Mouse (Mus musculus): Measurements from ENCODE around the gene Serpina3m. TPM values are rescaled to one million over a fixed set of nuclear protein-coding genes. Genes with fewer than 3 reads are reported as not detected.
"Not testable (repeated sequence)": the region's sequence is repeated elsewhere in the genome, so short reads cannot be mapped to it uniquely, and the experiment has no call there.

Gene Serpina3m
- polyA plus RNA-seq, 1 experiment: 2.2 TPM

DNA sequence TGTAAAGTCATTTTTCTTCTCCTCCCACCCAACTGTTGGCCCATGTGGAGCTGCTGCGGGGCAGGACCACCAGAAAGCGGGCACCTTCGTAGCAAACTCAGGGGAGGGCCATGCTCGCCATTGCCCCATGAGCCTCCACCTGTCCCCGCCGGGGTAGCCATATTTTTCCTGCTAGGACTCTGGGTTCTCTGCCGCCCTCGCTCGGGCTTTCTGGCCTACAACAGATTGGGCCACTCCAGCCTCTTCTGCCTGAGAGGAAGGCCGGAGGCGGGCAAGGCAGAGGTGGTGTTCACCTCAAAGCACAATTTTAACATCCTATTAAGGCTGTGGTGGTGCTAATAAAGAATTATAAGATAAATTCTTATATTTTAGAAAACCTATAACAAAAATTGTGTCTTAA lies 41.6 kb downstream of the Serpina3m start:
- H3K4me3 ChIP-seq (replicated peaks; ENCODE audit: control insufficient read depth, low read depth, low read length): no peak overlapping the region
- 85% methylated on average over 11 of the region's 11 CpGs for WGBS
- H3K27ac ChIP-seq (ENCODE audit: control insufficient read depth, insufficient read depth, low read depth, low read length, poor library complexity): no peak overlapping the region
- no peaks in the 10 kb centered on the region for H3K4me1 ChIP-seq (ENCODE audit: control insufficient read depth, insufficient read depth, low read length)
- TF ChIP-seq CTCF (IDR thresholded peaks at IDR 0.05; ENCODE audit: control insufficient read depth, insufficient read depth, low read length): no peak
- TF ChIP-seq POLR2A (IDR thresholded peaks at IDR 0.05; ENCODE audit: borderline replicate concordance, control insufficient read depth, low read depth, low read length): no peak

DNA sequence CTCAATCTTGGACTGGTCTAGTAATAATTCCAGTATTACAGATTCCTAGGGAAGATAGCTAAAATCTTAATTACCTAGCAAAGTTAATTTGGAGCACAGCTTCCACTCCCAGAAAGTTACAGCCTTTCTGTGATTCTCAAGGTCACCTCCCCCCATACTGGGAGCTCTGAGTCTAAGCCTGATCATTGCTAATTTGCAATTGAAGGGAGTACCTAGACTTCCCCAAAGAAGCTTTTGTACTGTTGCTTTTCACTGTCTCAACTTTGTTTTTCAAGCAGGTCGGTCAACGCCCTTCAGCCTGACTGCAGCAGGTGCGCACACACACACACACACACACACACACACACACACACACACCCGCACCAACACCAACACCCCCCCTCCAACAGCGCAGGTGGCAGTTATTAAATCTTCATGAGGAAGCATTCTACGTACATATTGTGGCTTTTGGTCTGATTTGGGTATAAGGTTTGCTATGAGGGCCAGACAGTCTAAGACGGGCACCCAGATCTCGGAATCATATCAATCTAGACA lies 42.9 kb downstream of the Serpina3m start:
- H3K4me1 ChIP-seq (ENCODE audit: control insufficient read depth, insufficient read depth, low read length); H3K4me3 ChIP-seq (replicated peaks; ENCODE audit: control insufficient read depth, low read depth, low read length); H3K27ac ChIP-seq (ENCODE audit: control insufficient read depth, insufficient read depth, low read depth, low read length, poor library complexity): not testable (repeated sequence)
- 80% methylated on average over 8 of the region's 8 CpGs for WGBS

DNA sequence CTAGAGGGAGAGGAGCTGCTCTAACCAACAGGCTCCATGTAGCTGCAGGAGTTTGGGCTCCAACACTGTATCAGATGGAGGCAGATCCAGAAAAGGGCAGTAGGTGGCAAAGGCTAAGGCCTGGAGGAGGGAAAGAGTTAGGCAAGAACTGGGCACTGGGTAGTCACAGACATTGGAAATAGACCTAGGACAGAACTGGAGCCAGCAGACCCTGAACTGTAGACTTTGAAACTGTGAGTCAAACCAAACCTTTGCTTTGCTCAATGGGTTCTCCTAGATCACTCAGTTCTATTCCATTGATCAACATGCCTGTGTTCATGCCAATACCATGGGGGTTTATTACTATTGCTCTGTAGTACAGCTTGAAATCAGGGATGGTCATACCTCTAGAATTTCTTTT lies 47.7 kb downstream of the Serpina3m start:
- not testable (repeated sequence) for H3K4me3 ChIP-seq (replicated peaks; ENCODE audit: control insufficient read depth, low read depth, low read length); H3K4me1 ChIP-seq (ENCODE audit: control insufficient read depth, insufficient read depth, low read length); H3K27ac ChIP-seq (ENCODE audit: control insufficient read depth, insufficient read depth, low read depth, low read length, poor library complexity)

DNA sequence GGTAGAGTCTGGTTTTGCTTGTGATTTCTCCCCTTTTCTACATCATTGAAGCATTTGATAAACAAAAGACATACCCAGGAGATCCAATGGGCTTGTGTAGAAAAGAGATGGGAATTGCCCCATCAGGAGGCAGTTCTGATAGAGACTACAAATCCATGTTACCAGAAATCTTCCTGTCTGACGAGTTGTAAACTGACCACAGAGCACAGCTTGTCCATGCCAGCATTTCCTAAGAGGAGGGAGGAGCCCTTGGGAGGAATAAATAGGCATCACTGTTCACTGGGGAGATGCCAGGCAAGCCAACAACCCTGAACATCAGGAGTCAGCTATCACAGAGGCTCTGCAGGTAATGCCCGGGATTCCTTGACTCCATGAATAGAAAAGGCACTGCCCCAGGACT lies 48.6 kb downstream of the Serpina3m start:
- not testable (repeated sequence) for H3K4me3 ChIP-seq (replicated peaks; ENCODE audit: control insufficient read depth, low read depth, low read length); H3K27ac ChIP-seq (ENCODE audit: control insufficient read depth, insufficient read depth, low read depth, low read length, poor library complexity); H3K4me1 ChIP-seq (ENCODE audit: control insufficient read depth, insufficient read depth, low read length)
- 48% methylated on average over 2 of the region's 2 CpGs for WGBS

DNA sequence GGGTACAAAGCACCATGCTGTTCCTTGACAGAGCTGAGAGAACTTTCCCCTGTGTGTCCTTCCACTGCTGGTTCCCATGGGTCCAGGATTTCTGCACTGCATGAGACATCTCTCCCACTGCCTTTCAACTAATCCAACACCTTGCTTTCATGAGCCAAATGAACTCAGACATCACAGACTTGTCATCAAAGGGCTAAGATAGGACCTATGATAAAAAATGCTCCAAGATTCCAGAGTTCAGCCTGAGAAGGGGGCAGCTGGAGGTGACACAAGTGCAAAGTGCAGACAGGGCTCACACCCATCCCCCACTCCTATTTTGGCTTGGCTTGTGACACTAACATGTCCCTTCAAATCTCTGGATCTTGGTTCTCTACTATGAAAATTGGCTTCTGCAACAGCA lies 50.2 kb downstream of the Serpina3m start:
- no peaks in the 10 kb centered on the region for H3K4me1 ChIP-seq (ENCODE audit: control insufficient read depth, insufficient read depth, low read length)
- H3K4me3 ChIP-seq (replicated peaks; ENCODE audit: control insufficient read depth, low read depth, low read length): no peak overlapping the region
- no peak overlapping the region for H3K27ac ChIP-seq (ENCODE audit: control insufficient read depth, insufficient read depth, low read depth, low read length, poor library complexity)
- TF ChIP-seq CTCF (IDR thresholded peaks at IDR 0.05; ENCODE audit: control insufficient read depth, insufficient read depth, low read length) (no peak), POLR2A (IDR thresholded peaks at IDR 0.05; ENCODE audit: borderline replicate concordance, control insufficient read depth, low read depth, low read length) (no peak)

DNA sequence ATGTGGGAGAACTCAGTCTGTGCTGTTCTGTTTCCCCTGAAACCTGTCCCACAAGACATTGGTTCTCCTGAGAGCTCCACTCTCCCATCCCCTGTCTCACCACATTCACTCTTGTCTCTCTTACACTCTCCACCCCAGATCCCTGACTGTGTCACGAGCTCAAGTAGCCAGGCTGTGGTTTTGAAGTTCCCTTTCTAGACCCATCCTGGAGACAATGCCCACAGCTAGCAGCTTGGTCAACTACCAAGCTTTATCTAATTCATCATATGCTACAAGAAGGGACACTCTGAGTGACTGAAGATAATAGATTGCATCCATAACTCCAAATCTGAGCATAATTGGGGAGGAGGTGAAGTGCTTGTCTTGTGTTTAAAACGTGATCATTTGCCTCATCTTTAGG lies 52.8 kb downstream of the Serpina3m start:
- H3K27ac ChIP-seq (ENCODE audit: control insufficient read depth, insufficient read depth, low read depth, low read length, poor library complexity); H3K4me3 ChIP-seq (replicated peaks; ENCODE audit: control insufficient read depth, low read depth, low read length); H3K4me1 ChIP-seq (ENCODE audit: control insufficient read depth, insufficient read depth, low read length): not testable (repeated sequence)
- 11% methylated on average over 2 of the region's 2 CpGs for WGBS

DNA sequence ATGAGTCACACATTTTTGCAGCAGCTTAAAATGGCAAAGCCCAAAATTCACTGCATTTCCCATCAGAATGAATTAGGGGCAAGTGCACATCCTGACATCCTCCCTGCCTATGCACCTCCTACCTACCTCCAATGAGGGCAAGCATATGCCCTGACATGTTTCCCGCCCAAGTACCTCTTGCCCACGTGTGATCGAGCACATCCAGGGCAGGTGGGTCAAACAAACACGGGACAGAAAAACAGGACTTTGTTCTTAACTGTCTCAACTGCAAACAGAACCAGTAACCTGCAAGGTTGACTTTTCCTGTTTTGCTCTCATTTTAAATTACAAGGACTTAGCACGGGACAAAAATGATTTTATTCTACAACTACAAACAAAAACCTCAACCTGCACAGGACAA lies 65.7 kb downstream of the Serpina3m start:
- 83% methylated on average over 5 of the region's 5 CpGs for WGBS
- H3K27ac ChIP-seq (ENCODE audit: control insufficient read depth, insufficient read depth, low read depth, low read length, poor library complexity): no peak overlapping the region

DNA sequence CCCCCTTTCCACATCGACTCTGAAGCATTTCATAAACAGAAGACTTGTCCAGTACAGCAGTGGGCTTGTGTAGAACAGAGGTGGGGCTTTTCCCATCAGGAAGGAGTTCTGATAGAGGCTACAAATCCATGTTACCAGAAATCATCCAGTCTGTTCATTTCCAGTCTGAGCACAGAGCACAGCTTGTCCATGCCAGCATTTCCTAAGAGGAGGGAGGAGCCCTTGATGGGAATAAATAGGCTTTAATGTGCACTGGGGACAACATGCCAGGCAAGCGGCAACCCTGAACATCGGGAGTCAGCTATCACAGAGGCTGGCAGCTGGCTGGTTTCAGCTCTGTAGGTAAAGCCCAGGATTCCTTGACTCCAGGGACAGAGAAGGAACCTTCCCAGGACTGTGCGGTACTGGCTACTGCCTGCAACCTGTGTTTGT lies 68.2 kb downstream of the Serpina3m start, which contains the start of gene Serpina3n:
Serpina3n (plus strand) TSS at position 276 of the 432 bp plus-strand sequence.
- H3K4me3 ChIP-seq (replicated peaks; ENCODE audit: control insufficient read depth, low read depth, low read length): no peak within 1 kb of the TSS

More for the DNA sequence above, 65.7 kb downstream of the Serpina3m start:
- TF ChIP-seq POLR2A (IDR thresholded peaks at IDR 0.05; ENCODE audit: borderline replicate concordance, control insufficient read depth, low read depth, low read length) (no peak), CTCF (IDR thresholded peaks at IDR 0.05; ENCODE audit: control insufficient read depth, insufficient read depth, low read length) (no peak)
- no peaks in the 10 kb centered on the region for H3K4me1 ChIP-seq (ENCODE audit: control insufficient read depth, insufficient read depth, low read length)
- no peak overlapping the region for H3K4me3 ChIP-seq (replicated peaks; ENCODE audit: control insufficient read depth, low read depth, low read length)

DNA sequence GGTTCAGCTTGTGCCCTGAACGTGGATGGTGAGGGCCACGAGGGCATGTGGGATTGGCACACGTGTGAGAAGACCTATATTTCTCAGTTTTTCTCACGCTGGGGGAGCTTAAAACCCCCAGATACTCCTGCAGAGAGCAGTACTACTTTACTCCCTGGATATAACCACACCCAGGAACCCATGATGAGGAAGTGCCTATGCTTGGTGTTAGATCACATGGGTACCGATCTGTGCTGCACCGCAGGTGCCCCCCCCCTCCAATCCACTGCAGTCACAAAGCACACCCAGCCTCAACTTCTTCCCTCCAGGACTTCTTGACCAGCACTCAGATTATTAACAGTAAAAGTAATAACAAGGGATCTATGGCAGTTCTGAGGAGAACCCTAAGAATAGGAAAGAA lies 74.2 kb downstream of the Serpina3m start:
- 24% methylated on average over 6 of the region's 6 CpGs for WGBS
- no peak overlapping the region for H3K27ac ChIP-seq (ENCODE audit: control insufficient read depth, insufficient read depth, low read depth, low read length, poor library complexity)
- TF ChIP-seq CTCF (IDR thresholded peaks at IDR 0.05; ENCODE audit: control insufficient read depth, insufficient read depth, low read length) (no peak), POLR2A (IDR thresholded peaks at IDR 0.05; ENCODE audit: borderline replicate concordance, control insufficient read depth, low read depth, low read length) (no peak)

More for the DNA sequence above, 68.2 kb downstream of the Serpina3m start, which contains the start of gene Serpina3n:
- 59% methylated on average over 4 of the region's 4 CpGs for WGBS
- H3K4me1 ChIP-seq (ENCODE audit: control insufficient read depth, insufficient read depth, low read length): no peaks in the 10 kb centered on the region
- TF ChIP-seq CTCF (IDR thresholded peaks at IDR 0.05; ENCODE audit: control insufficient read depth, insufficient read depth, low read length) (no peak), POLR2A (IDR thresholded peaks at IDR 0.05; ENCODE audit: borderline replicate concordance, control insufficient read depth, low read depth, low read length) (no peak)
- no peak within 1 kb of the TSS for H3K27ac ChIP-seq (ENCODE audit: control insufficient read depth, insufficient read depth, low read depth, low read length, poor library complexity)

More for the DNA sequence above, 74.2 kb downstream of the Serpina3m start:
- Histone ChIP-seq H3K4me1 (ENCODE audit: control insufficient read depth, insufficient read depth, low read length) (no peaks in the 10 kb centered on the region), H3K4me3 (replicated peaks; ENCODE audit: control insufficient read depth, low read depth, low read length) (no peak overlapping the region)
